Mouse (Mus musculus): ENCODE results near the gene Cyp27a1. TPM values are rescaled to one million over a fixed set of nuclear protein-coding genes. Genes with fewer than 3 reads are reported as not detected.

The Cyp27a1 gene
- total RNA-seq, 2 experiments from 2014 or later: 0.70 TPM

- intact Hi-C loops (cut with DNase I): no loop called here
- DNase-seq: no peak
Measured at GRCm38 (mm10) chr1:74715886-74716285, 2.5 kb downstream of the Cyp27a1 start.

GRCm38 (mm10) chr1:74718113-74718512 lies 4.7 kb downstream of the Cyp27a1 start:
- no peak for DNase-seq
- intact Hi-C loops (cut with DNase I): no loop called here

- no peak for DNase-seq
- intact Hi-C loops (cut with DNase I): no loop called here
Measured at GRCm38 (mm10) chr1:74719281-74719680, 5.9 kb downstream of the Cyp27a1 start.

GRCm38 (mm10) chr1:74721657-74722056 lies 8.3 kb downstream of the Cyp27a1 start:
- intact Hi-C loops (cut with DNase I): no loop called here
- DNase-seq: no peak

GRCm38 (mm10) chr1:74723748-74724147 lies 10.4 kb downstream of the Cyp27a1 start:
- DNase-seq: peak; percentile 34
- intact Hi-C loops (cut with DNase I): no loop called here

- intact Hi-C loops (cut with DNase I): no loop called here
- DNase-seq: no peak
Measured at GRCm38 (mm10) chr1:74726114-74726513, 12.7 kb downstream of the Cyp27a1 start.

GRCm38 (mm10) chr1:74726674-74727073 lies 13.3 kb downstream of the Cyp27a1 start:
- intact Hi-C loops (cut with DNase I): no loop called here
- no peak for DNase-seq

- no peak for DNase-seq
- intact Hi-C loops (cut with DNase I): no loop called here
Measured at GRCm38 (mm10) chr1:74728446-74728845, 15.1 kb downstream of the Cyp27a1 start.

- intact Hi-C loops (cut with DNase I): no loop called here
- DNase-seq: no peak
Measured at GRCm38 (mm10) chr1:74736977-74737376, 23.6 kb downstream of the Cyp27a1 start.

GRCm38 (mm10) chr1:74737500-74737899 lies 24.1 kb downstream of the Cyp27a1 start:
- peak; percentile 9 for DNase-seq
- intact Hi-C loops (cut with DNase I): no loop called here

- intact Hi-C loops (cut with DNase I): no loop called here
- no peak for DNase-seq
Measured at GRCm38 (mm10) chr1:74740846-74741245, 27.5 kb downstream of the Cyp27a1 start.

- no peak for DNase-seq
- intact Hi-C loops (cut with DNase I): no loop called here
Measured at GRCm38 (mm10) chr1:74747335-74747734, 34.0 kb downstream of the Cyp27a1 start.

GRCm38 (mm10) chr1:74748643-74749271 lies 35.4 kb downstream of the Cyp27a1 start, which contains the start of gene Prkag3:
TSS of gene Prkag3 (minus strand) at chr1:74749221.
- intact Hi-C loops (cut with DNase I): no loop called here
- peak; percentile 50 for DNase-seq

GRCm38 (mm10) chr1:74749301-74749700 lies 35.9 kb downstream of the Cyp27a1 start:
- no peak for DNase-seq
- intact Hi-C loops (cut with DNase I): no loop called here

- no peak for DNase-seq
- intact Hi-C loops (cut with DNase I): no loop called here
Measured at GRCm38 (mm10) chr1:74750683-74751082, 37.3 kb downstream of the Cyp27a1 start.

- DNase-seq: no peak
- intact Hi-C loops (cut with DNase I): no loop called here
Measured at GRCm38 (mm10) chr1:74752150-74752549, 38.8 kb downstream of the Cyp27a1 start.

GRCm38 (mm10) chr1:74752833-74753232 lies 39.5 kb downstream of the Cyp27a1 start:
- intact Hi-C loops (cut with DNase I): no loop called here
- no peak for DNase-seq

GRCm38 (mm10) chr1:74753266-74753974 lies 40.0 kb downstream of the Cyp27a1 start:
- DNase-seq: no peak
- intact Hi-C loops (cut with DNase I): no loop called here

GRCm38 (mm10) chr1:74754175-74754785 lies 40.9 kb downstream of the Cyp27a1 start:
- intact Hi-C loops (cut with DNase I): no loop called here
- no peak for DNase-seq

GRCm38 (mm10) chr1:74759773-74760172 lies 46.4 kb downstream of the Cyp27a1 start:
- intact Hi-C loops (cut with DNase I): no loop called here
- DNase-seq: peak; percentile 31

GRCm38 (mm10) chr1:74763081-74763480 lies 49.7 kb downstream of the Cyp27a1 start:
- DNase-seq: peak; percentile 78
- intact Hi-C loops (cut with DNase I): no loop called here

Data from left cerebral cortex, postnatal 4 days (tissue).